Mouse (Mus musculus) CH12.LX (cell line): ENCODE data around the gene Ate1. TPM values are rescaled to one million over a fixed set of nuclear protein-coding genes. Genes with fewer than 3 reads are reported as not detected.
"Not testable (repeated sequence)": the region's sequence is repeated elsewhere in the genome, so short reads cannot be mapped to it uniquely, and the experiment has no call there.

ENCODE experiments used
- DNase-seq: peaks from one replicate; pipeline ENCODE4 v3.0.0-alpha.2; 2013; ENCODE audit errors: extremely low read depth
- H3K27ac ChIP-seq: 2 replicates; pipeline ENCODE4 v1.5.1; 2012; ENCODE audit warnings: low read depth, mild to moderate bottlenecking, control low read depth, moderate library complexity; ENCODE audit not compliant: insufficient read depth
- H3K27me3 ChIP-seq: replicated peaks from 2 replicates; pipeline ENCODE3; 2012; ENCODE audit warnings: inconsistent platforms
- H3K36me3 ChIP-seq, 2 experiments: replicated peaks in 1 of 2; 2 replicates each; pipeline versions ENCODE3 to v1.6.1; 2012; ENCODE audit warnings: inconsistent platforms in 1 of 2, low read length in 1 of 2, mild to moderate bottlenecking in 1 of 2, mixed read lengths in 1 of 2, moderate library complexity in 1 of 2; ENCODE audit not compliant: control insufficient read depth in 1 of 2, insufficient read depth in 1 of 2
- H3K4me1 ChIP-seq, 2 experiments: 2 replicates each; pipeline ENCODE4 v1.6.1; 2012; ENCODE audit warnings: inconsistent platforms in 1 of 2, moderate library complexity in 1 of 2; ENCODE audit not compliant: insufficient read depth in 2 of 2, control insufficient read depth in 1 of 2
- H3K4me2 ChIP-seq: 2 replicates; pipeline ENCODE4 v1.6.1; 2012; ENCODE audit warnings: low read depth, mild to moderate bottlenecking, control low read depth; ENCODE audit not compliant: poor library complexity, insufficient read depth, severe bottlenecking
- H3K4me3 ChIP-seq, 3 experiments: fragments of 150-350 bp in 1 of 3; sonication (generic) in 1 of 3; replicated peaks in 1 of 3; 2 replicates each; pipeline versions ENCODE3 to v1.5.1; 2011 to 2012; ENCODE audit warnings: low read depth in 2 of 3, low read length in 2 of 3, mild to moderate bottlenecking in 2 of 3, moderate library complexity in 2 of 3, control low read depth in 1 of 3, improper control_type of control experiment in 1 of 3, inconsistent platforms in 1 of 3, mixed read lengths in 1 of 3; ENCODE audit not compliant: poor library complexity in 1 of 3
- H3K79me2 ChIP-seq: replicated peaks from 2 replicates; pipeline ENCODE4 v1.6.1; 2012; ENCODE audit warnings: mild to moderate bottlenecking, moderate library complexity; ENCODE audit not compliant: control insufficient read depth, poor library complexity, insufficient read depth, severe bottlenecking; ENCODE audit errors: extremely low read depth
- H3K9ac ChIP-seq: 2 replicates; pipeline ENCODE4 v1.6.1; 2012; ENCODE audit warnings: low read depth, mild to moderate bottlenecking, control low read depth, moderate library complexity; ENCODE audit not compliant: insufficient read depth
- H3K9me3 ChIP-seq: replicated peaks from 2 replicates; pipeline ENCODE3; 2012; ENCODE audit warnings: low read length, inconsistent platforms, mixed read lengths
- CTCF ChIP-seq, 2 experiments: IDR thresholded peaks in 1 of 2; conservative IDR thresholded peaks in 1 of 2; 2 replicates each; pipeline ENCODE4 v1.5.1; 2011 to 2012; ENCODE audit warnings: low read depth in 2 of 2, low read length in 2 of 2, improper control_type of control experiment in 1 of 2, inconsistent platforms in 1 of 2, mild to moderate bottlenecking in 1 of 2, moderate library complexity in 1 of 2
- EP300 ChIP-seq: IDR thresholded peaks from 2 replicates; pipeline ENCODE4 v1.6.1; 2011; ENCODE audit warnings: low read length, improper control_type of control experiment
- HCFC1 ChIP-seq: IDR thresholded peaks from 2 replicates; pipeline ENCODE4 v1.6.1; 2012; ENCODE audit warnings: low read depth, mild to moderate bottlenecking, inconsistent platforms, low read length, improper control_type of control experiment
- IRF4 ChIP-seq: IDR thresholded peaks from 2 replicates; pipeline ENCODE4 v1.6.1; 2014; ENCODE audit warnings: low read depth, mild to moderate bottlenecking, inconsistent platforms, low read length, improper control_type of control experiment
- KAT2A ChIP-seq: IDR thresholded peaks from 2 replicates; pipeline ENCODE4 v1.6.1; 2012; ENCODE audit warnings: low read length, improper control_type of control experiment, inconsistent platforms; ENCODE audit not compliant: insufficient replicate concordance
- MAFK ChIP-seq: IDR thresholded peaks from 2 replicates; pipeline ENCODE4 v1.6.1; 2011; ENCODE audit warnings: low read length, improper control_type of control experiment; ENCODE audit not compliant: insufficient replicate concordance
- MYC ChIP-seq: IDR thresholded peaks from 2 replicates; pipeline ENCODE4 v1.6.1; 2011; ENCODE audit warnings: low read depth, mild to moderate bottlenecking, improper control_type of control experiment, low read length
- NELFE ChIP-seq: IDR thresholded peaks from 2 replicates; pipeline ENCODE4 v1.6.1; 2011; ENCODE audit warnings: low read depth, low read length, improper control_type of control experiment
- PAX5 ChIP-seq: IDR thresholded peaks from 2 replicates; pipeline ENCODE4 v1.6.1; 2012; ENCODE audit warnings: low read length, inconsistent platforms, mixed read lengths
- POLR2A ChIP-seq: IDR thresholded peaks from 2 replicates; pipeline ENCODE4 v1.6.1; 2011; ENCODE audit warnings: low read depth, mild to moderate bottlenecking, improper control_type of control experiment, low read length
- RAD21 ChIP-seq: IDR thresholded peaks from 2 replicates; pipeline ENCODE4 v1.6.1; 2011; ENCODE audit warnings: low read depth, mild to moderate bottlenecking, low read length, improper control_type of control experiment, moderate library complexity
- RCOR1 ChIP-seq: conservative IDR thresholded peaks from 2 replicates; pipeline ENCODE4 v1.6.1; 2012; ENCODE audit warnings: low read depth, mild to moderate bottlenecking, inconsistent platforms, low read length, improper control_type of control experiment
- SIN3A ChIP-seq: IDR thresholded peaks from 2 replicates; pipeline ENCODE4 v1.6.1; 2012; ENCODE audit warnings: low read length, improper control_type of control experiment, inconsistent platforms
- TCF12 ChIP-seq: IDR thresholded peaks from 2 replicates; pipeline ENCODE4 v1.6.1; 2014; ENCODE audit warnings: low read depth, mild to moderate bottlenecking, inconsistent platforms, low read length, improper control_type of control experiment
- UBTF ChIP-seq: IDR thresholded peaks from 2 replicates; pipeline ENCODE4 v1.6.1; 2012; ENCODE audit warnings: low read depth, mild to moderate bottlenecking, inconsistent platforms, low read length, improper control_type of control experiment, moderate library complexity
- USF1 ChIP-seq: IDR thresholded peaks from 2 replicates; pipeline ENCODE4 v1.6.1; 2014; ENCODE audit warnings: low read depth, mild to moderate bottlenecking, inconsistent platforms, low read length, improper control_type of control experiment
- USF2 ChIP-seq: conservative IDR thresholded peaks from 2 replicates; pipeline ENCODE4 v1.6.1; 2011; ENCODE audit warnings: low read depth, low read length, improper control_type of control experiment
- ZKSCAN1 ChIP-seq: IDR thresholded peaks from 2 replicates; pipeline ENCODE4 v1.6.1; 2012; ENCODE audit warnings: low read depth, inconsistent platforms, low read length, improper control_type of control experiment, borderline replicate concordance
- ZMIZ1 ChIP-seq: IDR thresholded peaks from 2 replicates; pipeline ENCODE4 v1.6.1; 2012; ENCODE audit warnings: low read depth, mild to moderate bottlenecking, inconsistent platforms, low read length, improper control_type of control experiment
- dilution Hi-C: fragments of 300-500 bp; cut with MboI; formaldehyde crosslinking; loops from 2 replicates; pipeline ENCODE4 v1.14.3; 2020; ENCODE audit warnings: low sequenced_read_pairs; ENCODE audit not compliant: extremely low pct_unique_long_range_greater_than_20kb, extremely low pct_ligation_motif_present
- in situ Hi-C: fragments of 300-500 bp; cut with MboI; formaldehyde crosslinking; loops from 3 replicates; pipeline ENCODE4 v1.14.3; 2019; ENCODE audit warnings: low sequenced_read_pairs, low pct_ligation_motif_present, low pct_unique_long_range_greater_than_20kb, mixed read lengths
- polyA plus RNA-seq: library from polyadenylated mRNA; unstranded; fragments of >175 nt; gene quantifications from 2 replicates; pipeline ENCODE4 v1.2.1, GENCODE M21; 2012; ENCODE audit warnings: low read depth; ENCODE audit not compliant: insufficient read length
- total RNA-seq, 2 experiments: library from RNA; depleted of rRNA; stranded (reverse); fragments of 300-350 nt in 1 of 2; fragments of >200 nt in 1 of 2; gene quantifications; 2 replicates each; pipeline ENCODE4 v1.2.3; 2012 to 2014

The Ate1 gene
- total and polyA plus RNA-seq, 3 experiments = 12.2 to 15.4 (median 14.3) TPM

DNA sequence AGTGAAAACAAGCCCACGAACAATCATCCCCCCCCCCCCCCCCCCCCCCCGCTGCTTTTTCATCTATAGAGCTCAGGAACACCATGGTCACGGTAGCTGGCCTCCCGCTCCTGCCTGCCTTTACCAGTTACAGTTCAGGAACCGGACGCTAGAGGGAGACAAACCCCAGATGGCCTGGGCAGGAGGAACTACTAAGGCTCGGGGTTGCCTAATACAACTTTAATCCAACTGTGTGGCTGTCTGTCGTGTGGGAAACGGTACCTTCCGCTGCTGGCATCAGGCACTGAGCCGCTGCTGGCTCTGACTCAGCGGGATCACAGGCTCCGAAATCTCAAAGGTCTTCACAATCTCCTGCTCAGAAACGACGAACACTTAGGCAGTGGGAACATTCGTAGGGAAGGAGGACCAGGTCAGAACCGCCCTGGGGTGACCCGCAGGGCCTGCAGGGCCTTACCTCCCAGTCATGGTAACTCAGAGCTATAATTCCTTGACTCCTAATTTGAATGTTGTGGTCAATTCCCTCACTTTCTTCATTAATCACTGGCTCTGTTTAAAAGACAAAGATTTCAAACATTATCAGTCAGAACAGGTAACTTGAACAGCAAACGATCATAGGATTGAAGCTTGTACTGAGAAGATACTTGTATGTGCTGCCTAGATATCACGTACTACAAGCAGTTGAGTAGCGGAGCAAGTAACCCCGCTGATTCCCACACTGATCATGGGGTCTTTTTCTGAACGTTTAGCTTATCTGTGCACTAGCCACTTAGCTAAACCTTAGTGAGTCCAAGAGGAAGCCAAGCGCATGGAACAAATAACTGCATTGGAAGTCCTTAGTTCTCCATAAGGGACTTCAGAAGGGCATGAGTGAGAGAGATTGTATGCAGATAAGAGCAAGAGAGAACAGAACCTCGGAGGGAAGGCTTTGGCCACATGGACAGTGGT, 13.4 kb upstream of the Ate1 start:
- DNase-seq = peak; percentile 76
- H3K27me3 ChIP-seq = no peaks in the 10 kb centered on the region
- TF ChIP-seq RAD21 = peak; percentile 43
- peak; percentile 65 to 80 for TF ChIP-seq CTCF (conservative IDR thresholded peaks at IDR 0.05 in 1 of 2, IDR thresholded peaks at IDR 0.05 in 1 of 2; ENCODE audit: low read depth in 2 of 2, low read length in 2 of 2)
- TF ChIP-seq RCOR1 = no peak
- no peak for TF ChIP-seq IRF4
- TF ChIP-seq TCF12 = no peak
- no peak for TF ChIP-seq MYC
- dilution Hi-C loops = no loop called here
- H3K79me2 ChIP-seq = no peaks in the 10 kb centered on the region
- peaks cover 0 to 3% of the 10 kb centered on the region in 2 experiments; a peak in 1 of 4 replicates for H3K4me1 ChIP-seq
- H3K36me3 ChIP-seq = peaks cover 42 to 84% of the 10 kb centered on the region in 2 experiments
- no peak overlapping the region for H3K9ac ChIP-seq
- no peak overlapping the region for H3K27ac ChIP-seq
- in situ Hi-C loops = no loop called here
- H3K4me3 ChIP-seq = no peak overlapping the region
- peaks cover 5% of the 10 kb centered on the region for H3K9me3 ChIP-seq
- no peak overlapping the region for H3K4me2 ChIP-seq

DNA sequence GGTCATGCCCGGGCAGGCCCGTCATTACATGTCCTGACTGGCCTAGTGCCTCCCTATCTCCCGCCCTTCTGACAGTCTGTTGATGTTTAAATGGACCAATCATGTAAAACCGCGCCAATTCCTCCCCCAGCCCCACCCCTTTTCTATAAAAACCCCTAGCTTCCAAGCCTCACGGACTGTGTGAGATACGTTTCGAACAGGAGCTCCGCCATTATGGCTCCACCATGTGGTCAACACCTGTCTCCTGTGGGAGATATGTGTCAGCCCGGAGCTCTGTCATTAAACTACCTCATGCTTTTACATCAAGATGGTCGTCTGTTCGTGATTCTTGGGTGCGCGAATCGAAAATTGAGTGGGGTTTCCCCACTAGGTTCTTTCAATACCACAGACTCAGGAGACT, 11.0 kb upstream of the Ate1 start:
- H3K4me1 ChIP-seq, H3K4me2 ChIP-seq, in situ Hi-C loops, H3K27me3 ChIP-seq, H3K4me3 ChIP-seq, H3K9me3 ChIP-seq, H3K9ac ChIP-seq, H3K79me2 ChIP-seq, H3K27ac ChIP-seq, dilution Hi-C loops, DNase-seq: not testable (repeated sequence)
- peaks cover 28 to 70% of the 10 kb centered on the region in 2 experiments for H3K36me3 ChIP-seq

DNA sequence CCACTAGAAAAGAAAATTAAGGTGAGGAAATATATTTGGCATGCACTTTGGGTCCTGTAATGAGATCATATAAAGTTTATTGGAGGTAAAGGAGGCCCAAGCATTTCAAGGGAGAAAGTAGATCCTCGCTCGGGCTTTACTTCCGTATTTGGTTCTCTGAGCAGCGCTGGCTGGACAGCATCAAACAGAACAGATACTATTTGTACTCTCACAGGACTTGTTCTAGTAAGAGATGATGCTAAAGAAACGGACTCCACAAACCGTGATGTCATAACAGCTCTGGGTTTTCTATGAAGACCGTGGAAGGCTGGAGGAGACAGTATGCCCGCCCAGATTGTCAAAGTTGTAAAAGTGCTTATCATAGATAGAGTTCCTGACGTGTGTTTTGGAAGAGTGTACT, 7.1 kb upstream of the Ate1 start:
- in situ Hi-C loops (no loop called here), dilution Hi-C loops (no loop called here)
- H3K27me3 ChIP-seq = no peaks in the 10 kb centered on the region
- H3K9me3 ChIP-seq = peaks cover 5% of the 10 kb centered on the region
- no peak for DNase-seq
- no peak overlapping the region for H3K9ac ChIP-seq
- H3K36me3 ChIP-seq = peaks cover 8 to 38% of the 10 kb centered on the region in 2 experiments
- H3K4me1 ChIP-seq = no peaks in the 10 kb centered on the region
- TF ChIP-seq SIN3A (no peak), HCFC1 (no peak), ZKSCAN1 (no peak), MYC (no peak), PAX5 (no peak), RAD21 (no peak), USF1 (no peak), NELFE (no peak), KAT2A (no peak), CTCF (conservative IDR thresholded peaks at IDR 0.05 in 1 of 2, IDR thresholded peaks at IDR 0.05 in 1 of 2; ENCODE audit: low read depth in 2 of 2, low read length in 2 of 2) (no peak), UBTF (no peak), MAFK (no peak), TCF12 (no peak), USF2 (no peak), IRF4 (no peak), ZMIZ1 (no peak), POLR2A (no peak), EP300 (no peak)
- no peaks in the 10 kb centered on the region for H3K79me2 ChIP-seq
- no peak overlapping the region for H3K27ac ChIP-seq
- no peak overlapping the region for H3K4me3 ChIP-seq
- H3K4me2 ChIP-seq = no peak overlapping the region
